Mouse (Mus musculus) kidney, embryonic 16.5 days (tissue): ENCODE data around the gene Mxra7. TPM values are rescaled to one million over a fixed set of nuclear protein-coding genes. Genes with fewer than 3 reads are reported as not detected.
"Not testable (repeated sequence)": the region's sequence is repeated elsewhere in the genome, so short reads cannot be mapped to it uniquely, and the experiment has no call there.

Experiments used
- ATAC-seq: fragments of 200-750 bp; cut with Nextera tagmentation; 2 replicates; pipeline ENCODE4 v1.8.0; 2017; ENCODE audit warnings: moderate TSS enrichment; ENCODE audit not compliant: low FRiP score, low TSS enrichment
- H3K27ac ChIP-seq: fragments of 300-500 bp; sonication (generic); 2 replicates; pipeline ENCODE4 v1.5.1; 2014; ENCODE audit warnings: low read length
- H3K27me3 ChIP-seq: fragments of 300-500 bp; sonication (generic); 2 replicates; pipeline ENCODE4 v1.6.1; 2014; ENCODE audit warnings: low read length, control low read depth, mixed read lengths; ENCODE audit not compliant: insufficient read depth
- H3K36me3 ChIP-seq: fragments of 300-500 bp; sonication (generic); 2 replicates; pipeline ENCODE4 v1.6.1; 2014; ENCODE audit warnings: low read length, control low read depth, mixed read lengths; ENCODE audit not compliant: insufficient read depth
- H3K4me1 ChIP-seq: fragments of 300-500 bp; sonication (generic); 2 replicates; pipeline ENCODE4 v1.6.1; 2014; ENCODE audit warnings: low read length, control low read depth, mixed read lengths; ENCODE audit not compliant: insufficient read depth
- H3K4me2 ChIP-seq: fragments of 300-500 bp; sonication (generic); replicated peaks from 2 replicates; pipeline ENCODE4 v1.6.1; 2014; ENCODE audit warnings: low read depth, low read length
- H3K4me3 ChIP-seq: fragments of 300-500 bp; sonication (generic); 2 replicates; pipeline ENCODE4 v1.5.1; 2014; ENCODE audit warnings: mild to moderate bottlenecking, low read length
- H3K9ac ChIP-seq: fragments of 300-500 bp; sonication (generic); replicated peaks from 2 replicates; pipeline ENCODE4 v1.6.1; 2014; ENCODE audit warnings: low read length
- H3K9me3 ChIP-seq: fragments of 300-500 bp; sonication (generic); 2 replicates; pipeline ENCODE4 v1.6.1; 2016; ENCODE audit warnings: low read length, control low read depth
- WGBS: fragments of 180-500 bp; shearing (Covaris S2); extraction: QIAGEN DNeasy Blood & Tissue Kit; methylation state at CpG from one replicate; pipeline ENCODE4 v1.1.7; 2014; 5-methylcytosine and 5-hydroxymethylcytosine counted together
- polyA plus RNA-seq: library from polyadenylated mRNA; unstranded; fragments of >200 nt; fragmentation: Nextera tagmentation; extraction: Ambion mirVana; gene quantifications from 2 replicates; pipeline ENCODE4 v1.2.1, GENCODE M21; 2015

Gene Mxra7
- polyA plus RNA-seq, 1 experiment from 2014 or later, result 15.6 TPM

- Histone ChIP-seq H3K36me3 (peaks cover 8% of the 10 kb centered on the region), H3K4me3 (peak overlapping the region; percentile 95), H3K4me1 (peaks cover 19% of the 10 kb centered on the region), H3K27me3 (no peaks in the 10 kb centered on the region), H3K27ac (no peak overlapping the region), H3K4me2 (peak overlapping the region; percentile 54), H3K9ac (peak overlapping the region; percentile 89), H3K9me3 (no peaks in the 10 kb centered on the region)
- ATAC-seq, result no peak
- WGBS, result 31% methylated on average over 10 of the region's 10 CpGs
Measured at GRCm38 (mm10) chr11:116854279-116854678, 26.4 kb upstream of the Mxra7 start.

GRCm38 (mm10) chr11:116853512-116853928, 25.7 kb upstream of the Mxra7 start:
- Histone ChIP-seq H3K9me3 (no peaks in the 10 kb centered on the region), H3K27me3 (no peaks in the 10 kb centered on the region), H3K4me3 (peak overlapping the region; percentile 95), H3K36me3 (peaks cover 13% of the 10 kb centered on the region), H3K9ac (peak overlapping the region; percentile 89), H3K4me2 (peak overlapping the region; percentile 54), H3K4me1 (peaks cover 19% of the 10 kb centered on the region), H3K27ac (peak overlapping the region; percentile 99)
- ATAC-seq, result peak; percentile 91
- under 1% methylated on average over 36 of the region's 36 CpGs for WGBS

GRCm38 (mm10) chr11:116852891-116853511, 25.2 kb upstream of the Mxra7 start, which contains the start of gene Srsf2:
Gene Srsf2 (minus strand): TSS chr11:116853094.
- H3K36me3 ChIP-seq, result peaks cover 15% of the 10 kb centered on the region
- H3K4me2 ChIP-seq, result peak within 1 kb of the TSS; percentile 77
- peaks cover 21% of the 10 kb centered on the region for H3K4me1 ChIP-seq
- no peaks in the 10 kb centered on the region for H3K9me3 ChIP-seq
- H3K27ac ChIP-seq, result peak within 1 kb of the TSS; percentile 99
- no peaks in the 10 kb centered on the region for H3K27me3 ChIP-seq
- peak within 1 kb of the TSS; percentile 95 for H3K4me3 ChIP-seq
- WGBS, result under 1% methylated on average over 66 of the region's 74 CpGs
- H3K9ac ChIP-seq, result peak within 1 kb of the TSS; percentile 99
- peak; percentile 92 for ATAC-seq

- Histone ChIP-seq H3K27ac (peak within 1 kb of the TSS; percentile 99), H3K4me3 (peak within 1 kb of the TSS; percentile 95), H3K9ac (peak within 1 kb of the TSS; percentile 99), H3K4me1 (peaks cover 21% of the 10 kb centered on the region), H3K9me3 (no peaks in the 10 kb centered on the region), H3K36me3 (peaks cover 15% of the 10 kb centered on the region), H3K4me2 (peak within 1 kb of the TSS; percentile 77), H3K27me3 (no peaks in the 10 kb centered on the region)
- 0% methylated on average over 84 of the region's 91 CpGs for WGBS
- ATAC-seq, result peak; percentile 76
Measured at GRCm38 (mm10) chr11:116852291-116852890, 24.5 kb upstream of the Mxra7 start, which contains the start of gene Mfsd11. Gene Mfsd11 (plus strand): TSS chr11:116852440.

GRCm38 (mm10) chr11:116851576-116852290, 23.9 kb upstream of the Mxra7 start:
- H3K27me3 ChIP-seq, result no peaks in the 10 kb centered on the region
- H3K4me1 ChIP-seq, result peaks cover 21% of the 10 kb centered on the region
- H3K27ac ChIP-seq, result peak overlapping the region; percentile 98
- WGBS, result under 1% methylated on average over 29 of the region's 29 CpGs
- peak overlapping the region; percentile 95 for H3K4me3 ChIP-seq
- ATAC-seq, result no peak
- peak overlapping the region; percentile 99 for H3K9ac ChIP-seq
- peaks cover 15% of the 10 kb centered on the region for H3K36me3 ChIP-seq
- peak overlapping the region; percentile 77 for H3K4me2 ChIP-seq
- H3K9me3 ChIP-seq, result no peaks in the 10 kb centered on the region

- no peaks in the 10 kb centered on the region for H3K27me3 ChIP-seq
- peaks cover 15% of the 10 kb centered on the region for H3K36me3 ChIP-seq
- WGBS, result 23% methylated on average over 6 of the region's 6 CpGs
- peak overlapping the region; percentile 99 for H3K9ac ChIP-seq
- peak overlapping the region; percentile 77 for H3K4me2 ChIP-seq
- peak overlapping the region; percentile 98; the same call in 1 of the 2 replicates for H3K27ac ChIP-seq
- no peak for ATAC-seq
- no peaks in the 10 kb centered on the region for H3K9me3 ChIP-seq
- H3K4me1 ChIP-seq, result peaks cover 21% of the 10 kb centered on the region
- peak overlapping the region; percentile 95 for H3K4me3 ChIP-seq
Measured at GRCm38 (mm10) chr11:116850833-116851477, 23.1 kb upstream of the Mxra7 start.

- Histone ChIP-seq H3K4me1 (peaks cover 21% of the 10 kb centered on the region), H3K4me2 (peak overlapping the region; percentile 77), H3K4me3 (peak overlapping the region; percentile 25), H3K36me3 (peaks cover 15% of the 10 kb centered on the region), H3K9me3 (no peaks in the 10 kb centered on the region), H3K9ac (peak overlapping the region; percentile 8; the same call in 1 of the 2 replicates), H3K27me3 (no peaks in the 10 kb centered on the region), H3K27ac (no peak overlapping the region)
- 37% methylated on average over 4 of the region's 4 CpGs for WGBS
- ATAC-seq, result no peak
Measured at GRCm38 (mm10) chr11:116850085-116850484, 22.2 kb upstream of the Mxra7 start.

- Histone ChIP-seq H3K9ac (no peak overlapping the region), H3K9me3 (no peaks in the 10 kb centered on the region), H3K4me3 (no peak overlapping the region), H3K4me2 (no peak overlapping the region), H3K27ac (no peak overlapping the region), H3K36me3 (peaks cover 15% of the 10 kb centered on the region), H3K27me3 (no peaks in the 10 kb centered on the region), H3K4me1 (peaks cover 17% of the 10 kb centered on the region)
- ATAC-seq, result no peak
Measured at GRCm38 (mm10) chr11:116849587-116849986, 21.7 kb upstream of the Mxra7 start.

- 73% methylated on average over 2 of the region's 2 CpGs for WGBS
- H3K27me3 ChIP-seq, H3K9me3 ChIP-seq, ATAC-seq, H3K4me2 ChIP-seq, H3K9ac ChIP-seq, H3K27ac ChIP-seq, H3K4me3 ChIP-seq: not testable (repeated sequence)
- Histone ChIP-seq H3K36me3 (peaks cover 15% of the 10 kb centered on the region), H3K4me1 (peaks cover 19% of the 10 kb centered on the region)
Measured at GRCm38 (mm10) chr11:116848877-116849178, 21.0 kb upstream of the Mxra7 start.
